Mouse (Mus musculus) right cerebral cortex, postnatal 14 days (tissue): Measurements from ENCODE around the gene Chrm4.

ENCODE experiments used
- DNase-seq: peaks from one replicate; pipeline ENCODE4 v3.0.0; 2022

Chrm4 gene

GRCm38 (mm10) chr2:91944170-91944950 lies 17.3 kb downstream of the Chrm4 start:
- DNase-seq, result peak; percentile 80

GRCm38 (mm10) chr2:91945483-91945882 lies 18.4 kb downstream of the Chrm4 start, which contains the start of gene Gm9821:
Gm9821 (plus strand) TSS chr2:91945703.
- DNase-seq, result no peak

GRCm38 (mm10) chr2:91946836-91947235 lies 19.8 kb downstream of the Chrm4 start:
- DNase-seq, result no peak

GRCm38 (mm10) chr2:91947397-91948150 lies 20.5 kb downstream of the Chrm4 start:
- no peak for DNase-seq

- DNase-seq, result no peak
These were observed 21.1 kb downstream of the Chrm4 start for GRCm38 (mm10) chr2:91948151-91948509.

GRCm38 (mm10) chr2:91948792-91949241 lies 21.8 kb downstream of the Chrm4 start:
- no peak for DNase-seq

- DNase-seq, result no peak
These were observed 22.6 kb downstream of the Chrm4 start for GRCm38 (mm10) chr2:91949411-91950274.

- no peak for DNase-seq
These were observed 23.4 kb downstream of the Chrm4 start for GRCm38 (mm10) chr2:91950275-91951085.

GRCm38 (mm10) chr2:91953825-91954224 lies 26.8 kb downstream of the Chrm4 start:
- DNase-seq, result no peak

GRCm38 (mm10) chr2:91955121-91955591 lies 28.1 kb downstream of the Chrm4 start:
- no peak for DNase-seq

- peak; percentile 3 for DNase-seq
These were observed 28.8 kb downstream of the Chrm4 start for GRCm38 (mm10) chr2:91955875-91956274.

GRCm38 (mm10) chr2:91957096-91957495 lies 30.0 kb downstream of the Chrm4 start:
- DNase-seq, result peak; percentile 81

GRCm38 (mm10) chr2:91958049-91958448 lies 31.0 kb downstream of the Chrm4 start:
- no peak for DNase-seq

- peak; percentile 60 for DNase-seq
These were observed 31.8 kb downstream of the Chrm4 start for GRCm38 (mm10) chr2:91958701-91959457.

GRCm38 (mm10) chr2:91959544-91960410 lies 32.7 kb downstream of the Chrm4 start:
- DNase-seq, result peak; percentile 3

GRCm38 (mm10) chr2:91960459-91960858 lies 33.4 kb downstream of the Chrm4 start:
- DNase-seq, result no peak

GRCm38 (mm10) chr2:91961901-91962761 lies 35.1 kb downstream of the Chrm4 start:
- no peak for DNase-seq

GRCm38 (mm10) chr2:91962864-91963401 lies 35.9 kb downstream of the Chrm4 start:
- DNase-seq, result no peak

GRCm38 (mm10) chr2:91963443-91963932 lies 36.4 kb downstream of the Chrm4 start:
- DNase-seq, result peak; percentile 94
